In genomic region chr13:107961972-107962371, GRCm38 (mm10) we compare ENCODE assay signal across 16 mouse cellular contexts.
DNase-seq lines count a peak whose midpoint lies in the region; ATAC-seq and TF ChIP-seq lines count a peak whose summit lies in the region.
"Had no signal": no experiment of that assay in that cellular context is flagged by ENCODE, and none has a peak within 500 bp of the region (broad histone marks: within the 10 kb centered on the region; RNA-seq: fewer than 3 reads in every experiment).

No protein-coding gene starts in this region.

- peak; percentile 88 for ATAC-seq in stomach, postnatal 0 days (ENCODE audit: low FRiP score, low TSS enrichment)
- no peak for ATAC-seq in liver, postnatal 0 days

- H3K4me1 ChIP-seq in stomach, postnatal 0 days (replicated peaks; ENCODE audit: control insufficient read depth, insufficient read depth), result peaks cover 5% of the 10 kb centered on the region; the same call in 1 of the 2 replicates
- peaks cover 23% of the 10 kb centered on the region for H3K4me1 ChIP-seq in limb, embryonic 10.5 days
- H3K4me1 ChIP-seq in liver, postnatal 0 days (ENCODE audit: insufficient read depth), result no peaks in the 10 kb centered on the region

- H3K9ac ChIP-seq in stomach, postnatal 0 days (ENCODE audit: low read length), result no peak overlapping the region
- no peak overlapping the region for H3K9ac ChIP-seq in liver, postnatal 0 days (replicated peaks)
- H3K9ac ChIP-seq: neural tube, embryonic 12.5 days had no signal

- H3K4me2 ChIP-seq in stomach, postnatal 0 days (replicated peaks; ENCODE audit: low read depth), result no peak overlapping the region
- no peak overlapping the region for H3K4me2 ChIP-seq in liver, postnatal 0 days (ENCODE audit: low read depth, low read length)
- H3K4me2 ChIP-seq: neural tube, embryonic 12.5 days had no signal

- H3K36me3 ChIP-seq in stomach, postnatal 0 days (ENCODE audit: control insufficient read depth, insufficient read depth, low read length), result no peaks in the 10 kb centered on the region
- no peaks in the 10 kb centered on the region for H3K36me3 ChIP-seq in limb, embryonic 10.5 days
- H3K36me3 ChIP-seq in liver, postnatal 0 days (replicated peaks; ENCODE audit: insufficient read depth, low read length), result no peaks in the 10 kb centered on the region
- H3K36me3 ChIP-seq: neural tube, embryonic 12.5 days had no signal

- 0 out of 2 replicates have a peak overlapping the region, but pooled peaks have one; percentile 56 for H3K27ac ChIP-seq in stomach, postnatal 0 days (replicated peaks)
- H3K27ac ChIP-seq in limb, embryonic 10.5 days, result no peak overlapping the region
- no peak overlapping the region for H3K27ac ChIP-seq in liver, postnatal 0 days (ENCODE audit: low read depth)
- H3K27ac ChIP-seq: neural tube, embryonic 12.5 days had no signal

- TF ChIP-seq CTCF in stomach, postnatal 0 days (IDR thresholded peaks at IDR 0.05; ENCODE audit: low read depth), result no peak
- no peak for TF ChIP-seq CTCF in liver, postnatal 0 days (IDR thresholded peaks at IDR 0.05; ENCODE audit: low read depth)

- no peak for TF ChIP-seq EP300 in stomach, postnatal 0 days (optimal IDR thresholded peaks at IDR 0.05)
- no peak for TF ChIP-seq EP300 in liver, postnatal 0 days (IDR thresholded peaks at IDR 0.05; ENCODE audit: low read depth)

- H3K9me3 ChIP-seq in stomach, postnatal 0 days (ENCODE audit: control insufficient read depth, low read length), result no peaks in the 10 kb centered on the region
- H3K9me3 ChIP-seq in limb, embryonic 10.5 days (replicated peaks), result no peaks in the 10 kb centered on the region
- no peaks in the 10 kb centered on the region for H3K9me3 ChIP-seq in liver, postnatal 0 days (ENCODE audit: low read length)
- H3K9me3 ChIP-seq: megakaryocyte, embryonic 14.5 days; neural tube, embryonic 12.5 days had no signal

- no peaks in the 10 kb centered on the region for H3K27me3 ChIP-seq in stomach, postnatal 0 days (ENCODE audit: control insufficient read depth, insufficient read depth, low read length)
- no peaks in the 10 kb centered on the region for H3K27me3 ChIP-seq in limb, embryonic 10.5 days (ENCODE audit: low read depth, poor library complexity, severe bottlenecking)
- no peaks in the 10 kb centered on the region for H3K27me3 ChIP-seq in liver, postnatal 0 days (ENCODE audit: insufficient read depth, low read length)
- H3K27me3 ChIP-seq: neural tube, embryonic 12.5 days had no signal

- peak; percentile 28 for DNase-seq in embryo, embryonic 10 days (ENCODE audit: low spot score)
- DNase-seq in embryo, embryonic 9.5 days (ENCODE audit: extremely low spot score), result no peak
- peak; percentile 40 for DNase-seq in urinary bladder, postnatal 25 days (ENCODE audit: low spot score)
- DNase-seq in urinary bladder, postnatal 10 days (ENCODE audit: low spot score), result no peak
- DNase-seq in kidney, postnatal 36 days, result peak; percentile 46 to 65
- DNase-seq in stomach, postnatal 0 days (ENCODE audit: low spot score), result peak; percentile 83
- DNase-seq in limb, embryonic 10.5 days (ENCODE audit: low spot score), result no peak
- no peak for DNase-seq in liver, postnatal 0 days
- DNase-seq: adrenal gland, postnatal 10 days; cerebellum, adult 8-10 months; gastrocnemius, postnatal 10 days; heart, postnatal 10 days; layer of hippocampus, adult 9-11 months had no signal

- no peak overlapping the region for H3K4me3 ChIP-seq in stomach, postnatal 0 days (ENCODE audit: low read depth, low read length)
- no peak overlapping the region for H3K4me3 ChIP-seq in limb, embryonic 10.5 days
- no peak overlapping the region for H3K4me3 ChIP-seq in liver, postnatal 0 days (ENCODE audit: low read depth, low read length)
- H3K4me3 ChIP-seq: erythroblast, embryonic 14.5 days; megakaryocyte, embryonic 14.5 days; neural tube, embryonic 12.5 days had no signal

- 55% methylated on average over 4 of the region's 4 CpGs for WGBS in stomach, postnatal 0 days
- WGBS in limb, embryonic 10.5 days, result 57% methylated on average over 4 of the region's 4 CpGs
- WGBS in liver, postnatal 0 days (ENCODE audit: insufficient replicate concordance), result 61% methylated on average over 4 of the region's 4 CpGs

Comparison
In these comparisons a context has a peak if more than half of its experiments do, and no peak if none do; other contexts are left out.
1. DNase-seq: peak in embryo, embryonic 10 days (single experiment), urinary bladder, postnatal 25 days (single experiment), kidney, postnatal 36 days (2 of 2) and stomach, postnatal 0 days (single experiment); none in embryo, embryonic 9.5 days (single experiment), urinary bladder, postnatal 10 days (single experiment), limb, embryonic 10.5 days (single experiment) and liver, postnatal 0 days (single experiment).